Mouse (Mus musculus) cortical plate, adult 2 months (tissue): ENCODE data around the gene Stag3.

Source experiments
- CTCF ChIP-seq: fragments of 200-500 bp; IDR thresholded peaks from 2 replicates; pipeline ENCODE4 v1.5.1; 2011; ENCODE audit warnings: mild to moderate bottlenecking, control low read depth, low read length; ENCODE audit not compliant: insufficient read depth; ENCODE audit errors: extremely low read depth
- POLR2A ChIP-seq: fragments of 200-500 bp; IDR thresholded peaks from 2 replicates; pipeline ENCODE4 v1.6.1; 2011; ENCODE audit warnings: mild to moderate bottlenecking, low read length, control low read depth; ENCODE audit not compliant: insufficient read depth; ENCODE audit errors: extremely low read depth

- TF ChIP-seq POLR2A (no peak), CTCF (no peak)
Measured at GRCm38 (mm10) chr5:138283540-138283939, 3.5 kb downstream of the Stag3 start.
